Mouse (Mus musculus): ENCODE results near the gene Pds5a.

Gene Pds5a

GRCm38 (mm10) chr5:65574876-65575275, 123.2 kb downstream of the Pds5a start:
- DNase-seq (ENCODE audit: inconsistent ontology term), result no peak

- DNase-seq (ENCODE audit: inconsistent ontology term), result peak; percentile 74
These were observed 132.6 kb downstream of the Pds5a start for GRCm38 (mm10) chr5:65565486-65565885.

- DNase-seq (ENCODE audit: inconsistent ontology term), result no peak
These were observed 136.8 kb downstream of the Pds5a start for GRCm38 (mm10) chr5:65561125-65561893.

GRCm38 (mm10) chr5:65557109-65557508, 141.0 kb downstream of the Pds5a start:
- DNase-seq (ENCODE audit: inconsistent ontology term), result no peak

All from Muller cell, postnatal 12 days (primary cell).